Mouse (Mus musculus): ENCODE data around the gene Zcchc24. TPM values are rescaled to one million over a fixed set of nuclear protein-coding genes. Genes with fewer than 3 reads are reported as not detected.
A peak's percentile ranks its signal among the peaks of the same experiment; 100 is the strongest.

Gene Zcchc24
- polyA plus RNA-seq, 1 experiment from 2014 or later: 29.0 TPM

GRCm38 (mm10) chr14:25701986-25702385, 66.9 kb downstream of the Zcchc24 start:
- DNase-seq (ENCODE audit: low read depth, low spot score) (no peak), ATAC-seq (no peak)
- POLR2A ChIA-PET: no interaction called here
- in situ Hi-C loops (cut with MboI; ENCODE audit: low pct_unique_long_range_greater_than_20kb): loop anchor here (10.0 kb wide), 1 partner anchor 57 kb away; no protein-coding TSS in a partner anchor
- no peak for TF ChIP-seq CTCF (IDR thresholded peaks at IDR 0.05)
- CTCF ChIA-PET: interaction anchor here (1.3 to 1.4 kb wide), 2 partner anchors 15 to 107 kb away, joined by 3 to 4 read pairs; no protein-coding TSS in a partner anchor
- no peaks in the 10 kb centered on the region for H3K27me3 ChIP-seq

GRCm38 (mm10) chr14:25696356-25696755, 72.5 kb downstream of the Zcchc24 start:
- in situ Hi-C loops (cut with MboI; ENCODE audit: low pct_unique_long_range_greater_than_20kb): loop anchor here (10.0 kb wide), 1 partner anchor 1202 kb away; no protein-coding TSS in a partner anchor
- POLR2A ChIA-PET: interaction anchor here (0.6 kb wide), 1 partner anchor 642 kb away, joined by 4 read pairs; no protein-coding TSS in a partner anchor
- no peak for TF ChIP-seq CTCF (IDR thresholded peaks at IDR 0.05)
- CTCF ChIA-PET: no interaction called here
- no peak for DNase-seq (ENCODE audit: low read depth, low spot score)
- H3K27me3 ChIP-seq: no peaks in the 10 kb centered on the region
- ATAC-seq: no peak

GRCm38 (mm10) chr14:25695059-25695458, 73.8 kb downstream of the Zcchc24 start:
- peaks cover 7% of the 10 kb centered on the region for H3K27me3 ChIP-seq
- ATAC-seq (no peak), DNase-seq (ENCODE audit: low read depth, low spot score) (no peak)
- TF ChIP-seq CTCF (IDR thresholded peaks at IDR 0.05): no peak
- in situ Hi-C loops (cut with MboI; ENCODE audit: low pct_unique_long_range_greater_than_20kb): loop anchor here (10.0 kb wide), 1 partner anchor 1200 kb away; no protein-coding TSS in a partner anchor
- CTCF ChIA-PET: no interaction called here
- POLR2A ChIA-PET: no interaction called here

DNA sequence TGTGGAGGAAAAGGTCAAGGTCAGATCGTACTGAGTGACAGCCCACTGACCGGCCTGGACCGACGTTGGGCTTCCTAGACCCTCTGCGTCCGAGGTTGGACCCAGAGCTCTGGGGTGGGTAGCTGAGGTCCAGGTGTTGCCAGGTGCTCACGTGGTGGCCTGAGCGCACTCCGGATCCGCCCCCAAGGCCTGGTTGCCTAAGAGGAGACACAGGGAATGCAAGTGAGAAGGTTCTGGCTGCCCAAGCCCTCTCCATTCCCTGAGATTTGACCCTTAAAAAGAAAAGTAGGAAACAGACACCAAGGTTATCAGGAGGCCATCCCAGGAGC, 74.3 kb downstream of the Zcchc24 start:
- ChIA-PET CTCF (no interaction called here), POLR2A (no interaction called here)
- peaks cover 7% of the 10 kb centered on the region for H3K27me3 ChIP-seq
- no peak for TF ChIP-seq CTCF (IDR thresholded peaks at IDR 0.05)
- in situ Hi-C loops (cut with MboI; ENCODE audit: low pct_unique_long_range_greater_than_20kb): loop anchor here (10.0 kb wide), 1 partner anchor 1200 kb away; no protein-coding TSS in a partner anchor
- no peak for DNase-seq (ENCODE audit: low read depth, low spot score)
- peak; percentile 32 for ATAC-seq

DNA sequence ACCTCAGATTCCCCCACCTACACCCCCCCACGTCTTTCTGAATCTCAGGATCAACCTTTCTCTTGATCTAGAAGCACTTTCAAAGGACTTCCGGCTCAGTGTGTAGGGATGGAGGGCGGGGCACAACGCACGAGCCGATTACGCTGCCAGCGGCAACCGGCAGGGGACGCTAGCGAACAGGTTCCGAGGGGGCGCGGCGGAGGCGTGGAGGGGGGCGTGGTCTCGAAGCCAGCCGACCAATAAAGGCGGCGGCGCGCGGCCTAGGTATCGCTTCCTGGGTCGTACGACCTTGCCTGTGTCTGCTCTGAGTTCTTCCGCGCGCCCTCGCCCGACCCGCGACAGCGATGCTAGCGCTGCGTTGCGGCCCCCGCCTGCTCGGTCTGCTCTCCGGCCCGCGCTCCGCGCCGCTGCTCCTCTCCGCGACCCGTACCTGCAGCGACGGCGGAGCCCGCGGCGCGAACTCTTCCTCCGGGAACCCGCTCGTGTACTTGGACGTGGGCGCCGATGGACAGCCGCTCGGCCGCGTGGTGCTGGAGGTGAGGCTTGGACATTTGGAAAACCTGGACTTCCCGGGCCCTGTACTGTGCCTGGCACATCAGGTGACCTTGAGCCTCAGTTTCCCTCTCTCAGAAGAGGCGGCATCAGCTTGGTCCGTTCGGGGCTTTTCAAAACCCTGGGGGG, 74.8 kb downstream of the Zcchc24 start, which contains the start of gene Ppif:
Ppif (plus strand) TSS at position 267 of the 681 bp plus-strand sequence.
- in situ Hi-C loops (cut with MboI; ENCODE audit: low pct_unique_long_range_greater_than_20kb): loop anchor here (10.0 kb wide), 1 partner anchor 1199 kb away; no protein-coding TSS in a partner anchor
- POLR2A ChIA-PET: no interaction called here
- ATAC-seq (peak; percentile 81), DNase-seq (ENCODE audit: low read depth, low spot score) (peak; percentile 53)
- CTCF ChIA-PET: no interaction called here
- no peak for TF ChIP-seq CTCF (IDR thresholded peaks at IDR 0.05)
- peaks cover 7% of the 10 kb centered on the region for H3K27me3 ChIP-seq

GRCm38 (mm10) chr14:25693271-25693887, 75.5 kb downstream of the Zcchc24 start:
- DNase-seq (ENCODE audit: low read depth, low spot score) (no peak), ATAC-seq (no peak)
- H3K27me3 ChIP-seq: peaks cover 7% of the 10 kb centered on the region
- no peak for TF ChIP-seq CTCF (IDR thresholded peaks at IDR 0.05)
- ChIA-PET CTCF (no interaction called here), POLR2A (no interaction called here)
- in situ Hi-C loops (cut with MboI; ENCODE audit: low pct_unique_long_range_greater_than_20kb): loop anchor here (10.0 kb wide), 1 partner anchor 1199 kb away; no protein-coding TSS in a partner anchor

- CTCF ChIA-PET: no interaction called here
- POLR2A ChIA-PET: no interaction called here
- in situ Hi-C loops (cut with MboI; ENCODE audit: low pct_unique_long_range_greater_than_20kb): no loop called here
- DNase-seq (ENCODE audit: low read depth, low spot score) (no peak), ATAC-seq (no peak)
- H3K27me3 ChIP-seq: peaks cover 13% of the 10 kb centered on the region
- TF ChIP-seq CTCF (IDR thresholded peaks at IDR 0.05): no peak
Observed at GRCm38 (mm10) chr14:25686983-25687901, 81.6 kb downstream of the Zcchc24 start.

DNA sequence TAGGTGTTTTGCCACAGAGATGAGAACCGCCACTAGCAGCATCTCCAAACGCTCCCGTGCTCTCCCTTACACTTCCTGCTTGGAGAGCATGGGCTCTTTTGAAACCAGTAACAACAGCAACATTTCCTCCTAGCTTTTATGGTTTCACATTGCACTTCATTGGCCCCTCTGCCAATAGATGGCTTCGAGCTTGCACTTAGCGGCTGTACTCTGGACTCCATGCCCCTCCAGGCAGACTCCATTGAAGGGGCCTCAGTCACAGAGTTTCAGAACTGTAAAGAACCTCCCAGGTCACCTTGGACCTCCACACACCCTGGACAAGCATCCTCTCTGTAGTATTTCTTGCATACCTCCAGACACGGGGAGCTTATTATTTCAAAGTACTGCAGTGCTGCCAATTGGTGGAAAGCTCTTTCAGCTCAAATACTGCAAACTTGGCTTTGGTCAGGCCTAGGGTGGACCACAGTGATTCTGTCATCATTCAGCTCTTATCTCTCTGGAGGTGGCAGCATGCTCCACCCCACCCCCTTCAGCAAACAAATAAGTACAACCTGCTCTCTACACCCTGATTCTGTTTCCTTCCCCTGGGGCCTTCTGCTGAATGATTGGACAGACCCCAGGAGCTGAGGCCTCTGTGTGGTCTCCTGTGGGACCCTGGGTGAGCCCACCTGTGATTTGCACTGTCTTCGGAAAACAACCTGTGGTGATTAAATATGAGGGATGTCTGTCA, 82.5 kb downstream of the Zcchc24 start:
- ChIA-PET CTCF (no interaction called here), POLR2A (no interaction called here)
- in situ Hi-C loops (cut with MboI; ENCODE audit: low pct_unique_long_range_greater_than_20kb): no loop called here
- TF ChIP-seq CTCF (IDR thresholded peaks at IDR 0.05): no peak
- H3K27me3 ChIP-seq: peaks cover 13% of the 10 kb centered on the region
- no peak for DNase-seq (ENCODE audit: low read depth, low spot score)
- ATAC-seq: no peak

DNA sequence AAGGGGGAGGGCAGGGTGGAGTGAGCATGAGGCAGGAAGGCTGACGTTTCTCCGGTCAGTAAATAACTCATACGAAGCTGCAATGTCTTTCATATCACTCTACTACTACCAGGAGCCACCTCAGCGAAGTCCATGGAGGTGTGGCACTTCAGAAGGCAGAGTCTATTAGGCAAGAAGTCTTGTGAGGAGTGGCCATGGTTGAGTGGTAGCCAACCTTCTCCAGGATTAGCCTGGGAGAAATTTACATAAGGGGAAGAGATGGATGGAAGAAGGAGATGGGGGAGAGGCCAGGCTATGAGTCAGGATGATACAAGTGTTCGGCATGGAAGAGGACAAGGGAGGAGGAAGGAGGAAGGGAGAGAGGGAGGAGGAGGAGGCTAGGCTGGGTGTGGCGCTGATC, 86.8 kb downstream of the Zcchc24 start:
- ChIA-PET CTCF (no interaction called here), POLR2A (interaction anchor here (0.6 to 0.9 kb wide), 2 partner anchors 17 to 100 kb away, joined by 3 to 4 read pairs; no protein-coding TSS in a partner anchor)
- TF ChIP-seq CTCF (IDR thresholded peaks at IDR 0.05): no peak
- in situ Hi-C loops (cut with MboI; ENCODE audit: low pct_unique_long_range_greater_than_20kb): no loop called here
- ATAC-seq: peak; percentile 31
- DNase-seq (ENCODE audit: low read depth, low spot score): no peak
- H3K27me3 ChIP-seq: peaks cover 6% of the 10 kb centered on the region

DNA sequence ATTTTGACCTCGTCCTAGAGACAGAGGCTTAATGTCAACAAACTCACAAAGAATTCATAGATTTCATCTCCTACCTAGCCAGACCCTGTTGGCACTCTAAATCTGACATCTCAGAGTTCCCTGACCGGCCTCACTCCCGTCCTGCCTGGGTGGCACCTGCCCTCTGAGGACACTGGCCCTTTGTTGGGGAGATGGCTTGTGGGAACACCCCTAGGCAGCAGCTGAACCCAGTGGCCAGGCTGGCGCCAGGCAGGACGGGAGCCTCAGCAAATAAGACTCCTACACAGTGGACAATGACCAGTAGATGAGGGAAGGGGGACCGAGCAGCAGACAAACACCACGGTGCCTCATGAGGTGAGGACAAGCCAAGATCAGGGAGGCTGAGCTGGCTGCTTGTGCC, 89.2 kb downstream of the Zcchc24 start:
- no peak for DNase-seq (ENCODE audit: low read depth, low spot score)
- in situ Hi-C loops (cut with MboI; ENCODE audit: low pct_unique_long_range_greater_than_20kb): no loop called here
- ChIA-PET POLR2A (no interaction called here), CTCF (interaction anchor here (1.3 kb wide), 1 partner anchor 12 kb away, joined by 3 read pairs; no protein-coding TSS in a partner anchor)
- no peak for ATAC-seq
- H3K27me3 ChIP-seq: peaks cover 6% of the 10 kb centered on the region
- no peak for TF ChIP-seq CTCF (IDR thresholded peaks at IDR 0.05)

Measured in Patski (cell line).